Mouse (Mus musculus) forebrain, postnatal 0 days (tissue): ENCODE measurements around the gene Gm17268. TPM values are rescaled to one million over a fixed set of nuclear protein-coding genes. Genes with fewer than 3 reads are reported as not detected.

Experiments
- ATAC-seq: fragments of 200-750 bp; cut with Nextera tagmentation; 2 replicates; pipeline ENCODE4 v1.8.0; 2017; ENCODE audit warnings: mild to moderate bottlenecking, moderate library complexity
- DNase-seq: peaks from one replicate; pipeline ENCODE4 v3.0.0-alpha.2; 2015
- H3K27ac ChIP-seq: fragments of 300-500 bp; sonication (generic); 2 replicates; pipeline ENCODE4 v1.5.1; 2014; ENCODE audit warnings: low read depth, mild to moderate bottlenecking, antibody characterized with exemption, low read length, moderate library complexity, mixed read lengths
- H3K27me3 ChIP-seq: fragments of 300-500 bp; sonication (generic); 2 replicates; pipeline ENCODE4 v1.6.1; 2014; ENCODE audit warnings: mild to moderate bottlenecking, low read length, mixed read lengths; ENCODE audit not compliant: insufficient read depth
- H3K36me3 ChIP-seq: fragments of 300-500 bp; sonication (generic); 2 replicates; pipeline ENCODE4 v1.6.1; 2014; ENCODE audit warnings: mild to moderate bottlenecking, moderate library complexity; ENCODE audit not compliant: insufficient read depth
- H3K4me1 ChIP-seq: fragments of 300-500 bp; sonication (generic); 2 replicates; pipeline ENCODE4 v1.6.1; 2014; ENCODE audit warnings: antibody characterized with exemption; ENCODE audit not compliant: insufficient read depth
- H3K4me2 ChIP-seq: fragments of 300-500 bp; sonication (generic); 2 replicates; pipeline ENCODE4 v1.6.1; 2014; ENCODE audit warnings: low read depth, mild to moderate bottlenecking, moderate library complexity
- H3K4me3 ChIP-seq: fragments of 300-500 bp; sonication (generic); 2 replicates; pipeline ENCODE4 v1.5.1; 2014; ENCODE audit warnings: low read depth, low read length, mixed read lengths
- H3K9ac ChIP-seq: fragments of 300-500 bp; sonication (generic); 2 replicates; pipeline ENCODE4 v1.6.1; 2014; ENCODE audit warnings: mild to moderate bottlenecking
- H3K9me3 ChIP-seq: fragments of 300-500 bp; sonication (generic); 2 replicates; pipeline ENCODE4 v1.6.1; 2016; ENCODE audit warnings: low read length
- CTCF ChIP-seq: sonication (generic); IDR thresholded peaks from 2 replicates; pipeline ENCODE4 v1.5.1; 2016; ENCODE audit warnings: antibody characterized with exemption, control low read depth, low read depth
- WGBS: fragments of 180-500 bp; shearing (Covaris S2); extraction: QIAGEN DNeasy Blood & Tissue Kit; methylation state at CpG from one replicate; pipeline ENCODE4 v1.1.7; 2014; 5-methylcytosine and 5-hydroxymethylcytosine counted together
- polyA plus RNA-seq: library from polyadenylated mRNA; unstranded; fragments of >200 nt; fragmentation: Nextera tagmentation; extraction: Ambion mirVana; gene quantifications from 2 replicates; pipeline ENCODE4 v1.2.1, GENCODE M21; 2015
- total RNA-seq: library from RNA; depleted of rRNA; stranded (reverse); fragments of >200 nt; gene quantifications from 2 replicates; pipeline ENCODE4 v1.2.3, GENCODE M21; 2014

The Gm17268 gene
- total and polyA plus RNA-seq, 2 experiments from 2014 or later, result not detected

DNA sequence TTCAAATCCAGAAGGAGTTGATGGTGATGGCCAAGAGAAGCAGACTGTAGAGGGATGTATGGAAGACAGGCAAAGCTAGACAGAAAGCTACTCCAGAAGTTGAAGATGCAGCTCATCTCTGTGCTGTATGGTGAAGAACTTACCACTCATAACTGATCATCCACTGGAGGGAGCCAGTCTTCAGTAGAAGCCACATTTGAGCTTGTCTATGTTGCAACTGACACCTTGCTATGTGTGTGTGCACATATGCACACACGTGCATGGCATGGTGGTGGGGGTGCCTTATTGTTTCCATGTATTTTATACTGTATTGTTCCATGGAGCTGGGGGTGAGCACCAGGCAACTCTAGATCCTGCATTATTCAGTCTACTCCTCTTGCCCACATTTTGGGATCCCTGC, 34.0 kb upstream of the Gm17268 start:
- DNase-seq (no peak), ATAC-seq (no peak)
- H3K27ac ChIP-seq, result no peak overlapping the region
- no peaks in the 10 kb centered on the region for H3K27me3 ChIP-seq
- no peaks in the 10 kb centered on the region for H3K36me3 ChIP-seq
- WGBS, result 88% methylated on average over 1 of the region's 1 CpGs
- H3K9me3 ChIP-seq, result no peaks in the 10 kb centered on the region
- H3K4me2 ChIP-seq, result no peak overlapping the region
- H3K4me3 ChIP-seq, result no peak overlapping the region
- H3K9ac ChIP-seq, result no peak overlapping the region
- TF ChIP-seq CTCF, result peak; percentile 5; the same call in 1 of the 2 replicates
- no peaks in the 10 kb centered on the region for H3K4me1 ChIP-seq

DNA sequence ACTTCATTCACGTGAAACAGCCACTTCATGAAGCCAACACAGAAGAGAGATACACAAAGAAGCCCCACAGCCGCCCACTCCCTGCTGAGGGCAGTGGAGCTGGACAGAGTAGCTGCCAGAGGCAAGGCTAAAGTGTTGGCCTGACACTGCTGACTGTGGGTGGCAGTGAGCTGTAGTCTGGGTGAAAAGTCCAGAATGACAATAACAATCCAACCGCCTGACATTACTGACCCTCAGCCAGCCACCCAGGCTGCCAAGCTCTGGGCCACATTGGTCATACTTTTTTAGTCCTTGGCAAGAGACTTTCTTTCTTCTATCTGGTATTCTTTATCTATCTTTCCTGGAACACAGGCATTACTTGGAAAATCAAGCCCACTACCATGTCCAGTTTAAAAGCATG, 32.7 kb upstream of the Gm17268 start:
- 79% methylated on average over 3 of the region's 3 CpGs for WGBS
- no peaks in the 10 kb centered on the region for H3K4me1 ChIP-seq
- no peak overlapping the region for H3K27ac ChIP-seq
- no peak overlapping the region for H3K9ac ChIP-seq
- H3K9me3 ChIP-seq, result no peaks in the 10 kb centered on the region
- no peaks in the 10 kb centered on the region for H3K27me3 ChIP-seq
- ATAC-seq (no peak), DNase-seq (no peak)
- H3K4me3 ChIP-seq, result no peak overlapping the region
- no peak overlapping the region for H3K4me2 ChIP-seq
- TF ChIP-seq CTCF, result no peak
- H3K36me3 ChIP-seq, result no peaks in the 10 kb centered on the region

DNA sequence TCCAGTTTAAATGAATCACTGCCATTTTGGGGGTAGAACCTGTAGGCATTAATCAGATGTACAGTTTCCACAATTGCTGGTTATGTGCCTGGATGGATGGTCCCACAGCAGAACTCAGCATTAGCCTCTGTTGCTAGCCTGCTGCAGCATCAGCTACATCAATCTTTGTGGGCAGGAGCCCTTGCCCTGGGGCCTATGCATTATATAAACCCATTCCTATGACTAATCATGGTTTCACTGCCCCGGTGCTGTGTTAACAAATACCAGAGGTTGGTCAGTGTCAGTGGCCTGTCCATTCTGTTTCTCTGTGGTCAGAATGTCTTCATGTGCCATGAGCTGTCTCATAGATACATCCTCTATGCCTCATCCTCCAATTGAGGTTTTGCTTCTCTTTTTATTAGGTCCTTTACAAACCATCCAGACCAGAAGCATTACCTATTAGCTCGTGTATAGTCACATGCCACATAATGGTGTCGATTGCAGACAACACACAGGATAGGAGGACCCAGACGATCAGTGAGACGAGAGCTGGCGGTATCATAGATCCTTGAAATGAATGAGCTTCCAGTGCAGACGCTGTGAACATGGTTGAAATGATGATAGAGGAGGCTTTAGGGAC, 28.7 kb upstream of the Gm17268 start:
- Histone ChIP-seq H3K27me3 (no peaks in the 10 kb centered on the region), H3K9me3 (no peaks in the 10 kb centered on the region), H3K4me1 (no peaks in the 10 kb centered on the region), H3K4me2 (no peak overlapping the region), H3K4me3 (no peak overlapping the region), H3K36me3 (no peaks in the 10 kb centered on the region), H3K27ac (no peak overlapping the region), H3K9ac (no peak overlapping the region)
- no peak for TF ChIP-seq CTCF
- 77% methylated on average over 7 of the region's 7 CpGs for WGBS
- DNase-seq (no peak), ATAC-seq (no peak)

GRCm38 (mm10) chr11:82063454-82063853, 25.1 kb upstream of the Gm17268 start:
- TF ChIP-seq CTCF, result no peak
- Histone ChIP-seq H3K4me3 (no peak overlapping the region), H3K27ac (no peak overlapping the region), H3K9ac (no peak overlapping the region), H3K36me3 (no peaks in the 10 kb centered on the region), H3K27me3 (no peaks in the 10 kb centered on the region), H3K4me2 (no peak overlapping the region), H3K9me3 (no peaks in the 10 kb centered on the region), H3K4me1 (no peaks in the 10 kb centered on the region)
- ATAC-seq, result no peak
- WGBS, result 81% methylated on average over 2 of the region's 2 CpGs
- no peak for DNase-seq

DNA sequence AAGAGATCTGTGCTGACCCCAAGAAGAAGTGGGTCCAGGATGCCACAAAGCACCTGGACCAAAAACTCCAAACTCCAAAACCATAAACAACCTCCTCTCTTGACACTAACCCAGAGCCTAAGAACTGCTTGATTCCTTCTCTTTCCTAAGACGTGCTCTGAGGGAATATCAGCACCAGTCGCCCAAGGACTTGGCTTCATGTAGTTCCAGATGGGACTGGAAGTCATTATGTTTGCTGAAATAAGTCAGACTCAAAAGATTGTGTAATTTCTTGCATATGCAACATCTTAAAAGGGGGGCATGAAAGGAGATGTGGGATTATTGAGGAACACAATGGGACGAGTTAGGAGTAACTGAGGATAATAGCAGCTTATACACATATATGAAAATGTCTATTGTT, 23.9 kb upstream of the Gm17268 start:
- 62% methylated on average over 3 of the region's 3 CpGs for WGBS
- ATAC-seq (no peak), DNase-seq (peak; percentile 10)

GRCm38 (mm10) chr11:82057646-82058045, 19.3 kb upstream of the Gm17268 start, which contains the start of gene Ccl11:
Gene Ccl11, plus strand, starts transcription at chr11:82057823.
- no peak within 1 kb of the TSS for H3K27ac ChIP-seq
- H3K4me3 ChIP-seq, result no peak within 1 kb of the TSS
- H3K4me1 ChIP-seq, result no peaks in the 10 kb centered on the region
- ATAC-seq, result no peak
- H3K36me3 ChIP-seq, result no peaks in the 10 kb centered on the region
- H3K9ac ChIP-seq, result no peak within 1 kb of the TSS
- no peak for TF ChIP-seq CTCF
- WGBS, result 77% methylated on average over 6 of the region's 6 CpGs
- no peak for DNase-seq
- no peaks in the 10 kb centered on the region for H3K27me3 ChIP-seq
- H3K9me3 ChIP-seq, result no peaks in the 10 kb centered on the region
- no peak within 1 kb of the TSS for H3K4me2 ChIP-seq

More for the DNA sequence above, 23.9 kb upstream of the Gm17268 start:
- Histone ChIP-seq H3K4me1 (no peaks in the 10 kb centered on the region), H3K27ac (no peak overlapping the region), H3K4me2 (no peak overlapping the region), H3K4me3 (no peak overlapping the region), H3K27me3 (no peaks in the 10 kb centered on the region), H3K9ac (no peak overlapping the region), H3K36me3 (no peaks in the 10 kb centered on the region), H3K9me3 (no peaks in the 10 kb centered on the region)
- no peak for TF ChIP-seq CTCF

DNA sequence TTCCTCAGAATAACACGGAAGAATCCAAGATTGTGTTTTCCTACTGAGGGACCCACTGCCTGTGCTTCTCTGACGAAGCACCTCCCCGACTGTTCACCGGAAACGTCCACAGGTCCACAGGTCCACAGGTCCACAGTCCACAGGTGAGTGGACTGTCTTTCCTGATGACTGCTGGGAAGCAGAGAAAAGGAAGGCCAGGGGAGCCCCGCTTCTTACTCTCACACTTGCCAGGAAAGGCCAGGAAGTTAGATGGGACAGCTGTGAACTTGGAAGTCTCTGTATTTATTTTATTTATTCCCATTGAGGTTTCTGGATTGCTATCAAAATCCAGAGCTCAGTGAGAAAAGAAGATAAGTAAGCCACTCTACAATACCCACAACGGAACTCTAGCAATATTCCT, 15.5 kb upstream of the Gm17268 start:
- Histone ChIP-seq H3K27ac (no peak overlapping the region), H3K9ac (no peak overlapping the region), H3K9me3 (no peaks in the 10 kb centered on the region), H3K36me3 (no peaks in the 10 kb centered on the region), H3K4me1 (no peaks in the 10 kb centered on the region), H3K4me3 (no peak overlapping the region), H3K4me2 (no peak overlapping the region), H3K27me3 (no peaks in the 10 kb centered on the region)
- TF ChIP-seq CTCF, result no peak
- 90% methylated on average over 7 of the region's 7 CpGs for WGBS
- ATAC-seq, result no peak
- DNase-seq, result no peak
